ENCODE assay signal across 8 mouse cellular contexts in genomic region chr17:24723122-24723880, GRCm38 (mm10). TPM values are rescaled to one million over a fixed set of nuclear protein-coding genes. Genes with fewer than 3 reads are reported as not detected.
DNase-seq lines count a peak whose midpoint lies in the region; ATAC-seq and TF ChIP-seq lines count a peak whose summit lies in the region.

No protein-coding gene starts in this region.

- H3K9me3 ChIP-seq in neural tube, embryonic 12.5 days = no peaks in the 10 kb centered on the region

- peak overlapping the region; percentile 93 for H3K4me3 ChIP-seq in liver, adult 2 months (ENCODE audit: insufficient read depth, low read depth, low read length)
- H3K4me3 ChIP-seq in neural tube, embryonic 12.5 days = peak overlapping the region; percentile 71

- peaks cover 21% of the 10 kb centered on the region for H3K4me1 ChIP-seq in liver, adult 2 months (ENCODE audit: control insufficient read depth, insufficient read depth, low read length)
- H3K4me1 ChIP-seq in neural tube, embryonic 12.5 days = peaks cover 35% of the 10 kb centered on the region

- no peaks in the 10 kb centered on the region for H3K27me3 ChIP-seq in liver, adult 2 months (ENCODE audit: control insufficient read depth, insufficient read depth, low read length)
- no peaks in the 10 kb centered on the region for H3K27me3 ChIP-seq in neural tube, embryonic 12.5 days (replicated peaks)

- peaks cover 8% of the 10 kb centered on the region; the same call in 1 of the 2 replicates for H3K79me2 ChIP-seq in liver, adult 2 months (ENCODE audit: control insufficient read depth, insufficient read depth, low read length)

- peak; percentile 26 for DNase-seq in liver, adult 2 months (ENCODE audit: extremely low read depth, low read depth, low spot score)
- DNase-seq in liver = no peak
- peak; percentile 35 for DNase-seq in embryo, embryonic 10.5 days (ENCODE audit: low spot score)
- DNase-seq in induced T-regulatory cell, adult 2 months (ENCODE audit: low read depth) = peak; percentile 38
- no peak for DNase-seq in ovary, postnatal 14 days (ENCODE audit: low spot score)
- DNase-seq in right cerebral cortex, postnatal 10 days (ENCODE audit: low spot score in 2 of 2) = no peak
- DNase-seq in ovary, adult 18-20 months (ENCODE audit: low spot score) = no peak

- peaks cover 12% of the 10 kb centered on the region for H3K36me3 ChIP-seq in liver, adult 2 months (ENCODE audit: control insufficient read depth, insufficient read depth, low read length)
- peaks cover 15% of the 10 kb centered on the region for H3K36me3 ChIP-seq in neural tube, embryonic 12.5 days

- TF ChIP-seq CTCF in liver, adult 2 months (IDR thresholded peaks at IDR 0.05; ENCODE audit: low read depth, low read length) = no peak

- H3K9ac ChIP-seq in liver, adult 2 months (ENCODE audit: low read depth, low read length) = peak overlapping the region; percentile 95
- peak overlapping the region; percentile 92 for H3K9ac ChIP-seq in neural tube, embryonic 12.5 days

- no peak for TF ChIP-seq POLR2A in liver, adult 2 months (IDR thresholded peaks at IDR 0.05; ENCODE audit: extremely low read depth, insufficient read depth, low read length)

- peak overlapping the region; percentile 94 for H3K4me2 ChIP-seq in neural tube, embryonic 12.5 days (replicated peaks)

- WGBS in liver, adult 2 months = under 1% methylated on average over 12 of the region's 12 CpGs
- WGBS in neural tube, embryonic 12.5 days = 4% methylated on average over 12 of the region's 12 CpGs

- no peak for ATAC-seq in neural tube, embryonic 12.5 days (ENCODE audit: low FRiP score, low read depth)

- peak overlapping the region; percentile 92 for H3K27ac ChIP-seq in liver, adult 2 months (replicated peaks; ENCODE audit: insufficient read depth, low read depth, low read length)
- H3K27ac ChIP-seq in neural tube, embryonic 12.5 days = no peak overlapping the region

RNA-seq across cellular contexts. Expression of gene Ndufb10, which starts 1.0 kb away (rescaled TPM):
- 290 TPM in 2 replicates for total RNA-seq in liver, adult 2 months (2014; rRNA removed)
- polyA plus RNA-seq in liver, adult 2 months (2012; rRNA removed) = 265 and 300 TPM in 2 replicates
- polyA plus RNA-seq in neural tube, embryonic 12.5 days (2016; fragmentation: Nextera tagmentation; extraction: Ambion mirVana) = 230 and 240 TPM in 2 replicates

RNA-seq across cellular contexts. Expression of gene Rpl3l, which starts 4.3 kb away (rescaled TPM):
- total RNA-seq in liver, adult 2 months (2014; rRNA removed) = 0.46 TPM in 1 of 2 replicates, not detected in the other
- not detected in 2 replicates for polyA plus RNA-seq in liver, adult 2 months (2012; rRNA removed)
- polyA plus RNA-seq in neural tube, embryonic 12.5 days (2016; fragmentation: Nextera tagmentation; extraction: Ambion mirVana) = not detected in 2 replicates

RNA-seq across cellular contexts. Expression of gene Rps2, which starts 5.4 kb away (rescaled TPM):
- 802 and 1,081 TPM in 2 replicates for total RNA-seq in liver, adult 2 months (2014; rRNA removed)
- polyA plus RNA-seq in liver, adult 2 months (2012; rRNA removed) = 2,199 and 2,424 TPM in 2 replicates
- polyA plus RNA-seq in neural tube, embryonic 12.5 days (2016; fragmentation: Nextera tagmentation; extraction: Ambion mirVana) = 826 and 871 TPM in 2 replicates

RNA-seq across cellular contexts. Expression of gene Rnf151, which starts 5.4 kb away (rescaled TPM):
- not detected in 2 replicates for total RNA-seq in liver, adult 2 months (2014; rRNA removed)
- polyA plus RNA-seq in liver, adult 2 months (2012; rRNA removed) = 0.19 TPM in 1 of 2 replicates, not detected in the other
- not detected in 2 replicates for polyA plus RNA-seq in neural tube, embryonic 12.5 days (2016; fragmentation: Nextera tagmentation; extraction: Ambion mirVana)

RNA-seq across cellular contexts. Expression of gene Msrb1, which starts 13.1 kb away (rescaled TPM):
- total RNA-seq in liver, adult 2 months (2014; rRNA removed) = 184 and 192 TPM in 2 replicates
- polyA plus RNA-seq in liver, adult 2 months (2012; rRNA removed) = 447 and 506 TPM in 2 replicates
- 23.3 and 24.8 TPM in 2 replicates for polyA plus RNA-seq in neural tube, embryonic 12.5 days (2016; fragmentation: Nextera tagmentation; extraction: Ambion mirVana)

Comparison
In these comparisons a context has a peak if more than half of its experiments do, and no peak if none do; other contexts are left out.
1. DNase-seq: peak in liver, adult 2 months (single experiment), embryo, embryonic 10.5 days (single experiment) and induced T-regulatory cell, adult 2 months (single experiment); none in liver (single experiment), ovary, postnatal 14 days (single experiment), right cerebral cortex, postnatal 10 days (0 of 2) and ovary, adult 18-20 months (single experiment).